15 mouse cellular contexts compared by ENCODE assay signal in genomic region chr2:70920937-70921596, GRCm38 (mm10).
DNase-seq lines count a peak whose midpoint lies in the region; ATAC-seq lines count a peak whose summit lies in the region.
"Had no signal": no experiment of that assay in that cellular context is flagged by ENCODE, and none has a peak within 500 bp of the region (broad histone marks: within the 10 kb centered on the region; RNA-seq: fewer than 3 reads in every experiment).

No protein-coding gene starts in this region.

- H3K27ac ChIP-seq in liver, embryonic 12.5 days = peak overlapping the region; percentile 61

- peak overlapping the region; percentile 44; the same call in 1 of the 2 replicates for H3K9ac ChIP-seq in liver, embryonic 12.5 days
- H3K9ac ChIP-seq: lung, embryonic 14.5 days had no signal

- 0 out of 2 replicates have a peak, but pooled peaks cover 4% of the 10 kb centered on the region for H3K27me3 ChIP-seq in liver, embryonic 12.5 days (replicated peaks)

- H3K36me3 ChIP-seq in liver, embryonic 12.5 days = no peaks in the 10 kb centered on the region

- H3K9me3 ChIP-seq in liver, embryonic 12.5 days (replicated peaks) = no peaks in the 10 kb centered on the region

- ATAC-seq in liver, embryonic 12.5 days = peak; percentile 78
- ATAC-seq: forebrain, embryonic 14.5 days; inflammation-experienced regulatory T-cells, adult 6 months had no signal

- 20% methylated on average over 8 of the region's 8 CpGs for WGBS in liver, embryonic 12.5 days (ENCODE audit: insufficient replicate concordance)

- peak overlapping the region; percentile 29 for H3K4me3 ChIP-seq in liver, embryonic 12.5 days

- H3K4me2 ChIP-seq in liver, embryonic 12.5 days = peak overlapping the region; percentile 62
- H3K4me2 ChIP-seq: lung, embryonic 14.5 days had no signal

- H3K4me1 ChIP-seq in liver, embryonic 12.5 days = peaks cover 51% of the 10 kb centered on the region

- DNase-seq in heart, adult 11 months = peak; percentile 50
- DNase-seq in heart, adult 8-10 months (ENCODE audit: low spot score) = no peak
- DNase-seq in spleen, adult 12 weeks (ENCODE audit: low spot score) = peak; percentile 26
- no peak for DNase-seq in spleen, postnatal 36 days (ENCODE audit: low spot score in 2 of 2)
- DNase-seq in testis, postnatal 10 days (ENCODE audit: low spot score) = no peak
- no peak for DNase-seq in kidney, postnatal 36 days
- no peak for DNase-seq in urinary bladder, postnatal 25 days (ENCODE audit: low spot score)
- DNase-seq: adrenal gland, postnatal 14 days; heart, postnatal 10 days; lung, embryonic 14.5 days; right cerebral cortex, adult 18-20 months; thymus, adult 2 months had no signal

Comparison
In these comparisons a context has a peak if more than half of its experiments do, and no peak if none do; other contexts are left out.
1. DNase-seq: peak in heart, adult 11 months (single experiment) and spleen, adult 12 weeks (single experiment); none in heart, adult 8-10 months (single experiment), spleen, postnatal 36 days (0 of 2), testis, postnatal 10 days (single experiment), kidney, postnatal 36 days (0 of 2) and urinary bladder, postnatal 25 days (single experiment).